Mouse (Mus musculus) embryonic fibroblast, embryonic 13.5 days (primary cell): Measurements from ENCODE around the gene Mrpl28. TPM values are rescaled to one million over a fixed set of nuclear protein-coding genes. Genes with fewer than 3 reads are reported as not detected.
A peak's percentile ranks its signal among the peaks of the same experiment; 100 is the strongest.
"Not testable (repeated sequence)": the region's sequence is repeated elsewhere in the genome, so short reads cannot be mapped to it uniquely, and the experiment has no call there.

Source experiments
- H3K27ac ChIP-seq: 2 replicates; pipeline ENCODE4 v1.5.1; 2012; ENCODE audit warnings: low read length, control low read depth, inconsistent platforms; ENCODE audit not compliant: insufficient read depth
- H3K4me1 ChIP-seq: 2 replicates; pipeline ENCODE4 v1.6.1; 2011; ENCODE audit warnings: low read length; ENCODE audit not compliant: control insufficient read depth, insufficient read depth
- H3K4me3 ChIP-seq: 2 replicates; pipeline ENCODE4 v1.5.1; 2011; ENCODE audit warnings: mild to moderate bottlenecking, control low read depth, low read length; ENCODE audit not compliant: insufficient read depth
- CTCF ChIP-seq: IDR thresholded peaks from 2 replicates; pipeline ENCODE4 v1.5.1; 2011; ENCODE audit warnings: mild to moderate bottlenecking, control low read depth, low read length, moderate library complexity, borderline replicate concordance; ENCODE audit not compliant: insufficient read depth
- POLR2A ChIP-seq: IDR thresholded peaks from 2 replicates; pipeline ENCODE4 v1.6.1; 2011; ENCODE audit warnings: low read depth, mild to moderate bottlenecking, control low read depth, low read length, moderate library complexity
- polyA plus RNA-seq: library from polyadenylated mRNA; stranded (reverse); fragments of >200 nt; gene quantifications from 2 replicates; pipeline ENCODE4 v1.2.4, GENCODE M21; 2011; ENCODE audit warnings: low read depth; ENCODE audit not compliant: missing spikeins, insufficient read length

The Mrpl28 gene
- polyA plus RNA-seq, result 38.7 and 41.0 TPM in 2 replicates

GRCm38 (mm10) chr17:26123267-26123684 lies at the start of gene Mrpl28:
Mrpl28 (plus strand) TSS chr17:26123500.
- no peaks in the 10 kb centered on the region for H3K4me1 ChIP-seq
- H3K4me3 ChIP-seq, result peak within 1 kb of the TSS; percentile 95
- no peak within 1 kb of the TSS for H3K27ac ChIP-seq
- TF ChIP-seq POLR2A (peak; percentile 94), CTCF (no peak)

- TF ChIP-seq POLR2A, result no peak
- TF ChIP-seq CTCF, result no peak
- H3K4me3 ChIP-seq, result no peak overlapping the region
- no peaks in the 10 kb centered on the region for H3K4me1 ChIP-seq
- H3K27ac ChIP-seq, result no peak overlapping the region
These were observed 48.1 kb upstream of the Mrpl28 start for GRCm38 (mm10) chr17:26075246-26075645.

GRCm38 (mm10) chr17:26078851-26079250 lies 44.4 kb upstream of the Mrpl28 start:
- Histone ChIP-seq H3K27ac (no peak overlapping the region), H3K4me3 (no peak overlapping the region), H3K4me1 (no peaks in the 10 kb centered on the region)
- TF ChIP-seq CTCF (no peak), POLR2A (no peak)

GRCm38 (mm10) chr17:26080867-26081266 lies 42.4 kb upstream of the Mrpl28 start:
- H3K27ac ChIP-seq, result no peak overlapping the region
- no peak overlapping the region for H3K4me3 ChIP-seq
- TF ChIP-seq POLR2A, result no peak
- no peak for TF ChIP-seq CTCF

GRCm38 (mm10) chr17:26087059-26087564 lies 36.2 kb upstream of the Mrpl28 start:
- TF ChIP-seq CTCF, result no peak
- TF ChIP-seq POLR2A, result no peak
- H3K27ac ChIP-seq, result no peak overlapping the region
- no peak overlapping the region for H3K4me3 ChIP-seq
- H3K4me1 ChIP-seq, result no peaks in the 10 kb centered on the region

More at GRCm38 (mm10) chr17:26080867-26081266, 42.4 kb upstream of the Mrpl28 start:
- H3K4me1 ChIP-seq, result no peaks in the 10 kb centered on the region

- Histone ChIP-seq H3K4me3 (peak within 1 kb of the TSS; percentile 55), H3K4me1 (no peaks in the 10 kb centered on the region), H3K27ac (peak within 1 kb of the TSS; percentile 39)
- TF ChIP-seq POLR2A (peak; percentile 80; the same call in 1 of the 2 replicates), CTCF (peak; percentile 45; the same call in 1 of the 2 replicates)
These were observed 33.2 kb upstream of the Mrpl28 start, which contains the start of gene Decr2 for GRCm38 (mm10) chr17:26089905-26090632. Decr2 (minus strand) TSS chr17:26090337.

GRCm38 (mm10) chr17:26094531-26095110 lies 28.7 kb upstream of the Mrpl28 start:
- H3K4me1 ChIP-seq, result no peaks in the 10 kb centered on the region
- TF ChIP-seq POLR2A (no peak; the same call in 1 of the 2 replicates), CTCF (no peak)
- H3K27ac ChIP-seq, result no peak overlapping the region

GRCm38 (mm10) chr17:26095121-26095740 lies 28.1 kb upstream of the Mrpl28 start, which contains the start of gene Nme4:
Nme4 (minus strand) TSS chr17:26095602.
- Histone ChIP-seq H3K27ac (no peak within 1 kb of the TSS), H3K4me1 (no peaks in the 10 kb centered on the region), H3K4me3 (peak within 1 kb of the TSS; percentile 49)
- no peak for TF ChIP-seq CTCF
- peak; percentile 89 for TF ChIP-seq POLR2A

More at GRCm38 (mm10) chr17:26094531-26095110, 28.7 kb upstream of the Mrpl28 start:
- H3K4me3 ChIP-seq, result peak overlapping the region; percentile 49

GRCm38 (mm10) chr17:26098461-26098860 lies 24.8 kb upstream of the Mrpl28 start:
- Histone ChIP-seq H3K27ac (no peak overlapping the region), H3K4me3 (no peak overlapping the region), H3K4me1 (no peaks in the 10 kb centered on the region)
- TF ChIP-seq CTCF, result no peak
- no peak for TF ChIP-seq POLR2A

- not testable (repeated sequence) for H3K4me3 ChIP-seq, H3K4me1 ChIP-seq, H3K27ac ChIP-seq
These were observed 24.0 kb upstream of the Mrpl28 start for GRCm38 (mm10) chr17:26099316-26099715.
